Mouse (Mus musculus) T-helper 1 cell (primary cell): ENCODE data around the gene Reg1.
"Not testable (repeated sequence)": the region's sequence is repeated elsewhere in the genome, so short reads cannot be mapped to it uniquely, and the experiment has no call there.

Experiments
- in situ Hi-C: fragments of 300-600 bp; cut with MboI, MseI; formaldehyde crosslinking; loops from one replicate; pipeline ENCODE4 v1.15.1; 2025; ENCODE audit warnings: high pct_unique_total_duplicates

Reg1 gene

DNA sequence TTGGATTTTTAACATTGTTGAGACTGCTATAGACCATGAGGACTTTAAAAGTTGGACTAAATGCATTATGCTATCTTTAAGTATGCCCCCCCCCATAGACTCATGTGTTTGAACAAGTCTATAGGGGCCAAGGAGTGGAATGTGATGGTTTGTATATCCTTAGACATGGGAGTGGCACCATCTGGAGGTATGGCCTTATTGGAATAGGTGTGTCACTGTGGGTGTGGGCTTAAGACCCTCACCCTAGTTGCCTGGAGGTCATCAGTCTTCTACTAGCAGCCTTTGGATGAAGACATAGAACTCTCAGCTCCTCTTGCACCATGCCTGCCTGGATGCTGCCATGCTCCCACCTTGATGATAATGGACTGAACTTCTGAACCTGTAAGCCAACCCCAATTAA is at the start of gene Reg1:
Gene Reg1 (plus strand): TSS at position 301 of the 400 bp plus-strand sequence.
- in situ Hi-C loops = not testable (repeated sequence)

DNA sequence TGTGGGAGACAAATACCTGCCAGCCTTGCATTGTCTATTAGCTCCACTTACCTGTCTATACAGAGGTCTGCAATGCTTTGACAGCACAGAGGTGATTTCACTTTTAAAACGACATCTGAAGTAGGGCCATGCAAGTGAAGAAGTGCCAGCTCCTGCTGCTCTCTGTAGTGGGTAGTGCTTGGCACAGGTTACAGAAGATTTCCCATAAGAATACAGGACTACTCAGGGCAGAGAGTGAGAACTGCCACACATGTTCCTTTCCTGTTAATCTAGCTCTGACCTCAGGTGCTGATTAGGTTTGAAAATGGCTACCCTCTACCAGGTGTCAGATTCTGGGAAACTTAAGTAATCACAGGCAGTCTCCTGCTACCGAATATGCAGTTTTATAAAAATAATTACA is 43.7 kb upstream of the Reg1 start, which contains the start of gene Reg3d:
Gene Reg3d (minus strand): TSS at position 101 of the 400 bp plus-strand sequence.
- in situ Hi-C loops = no loop called here

DNA sequence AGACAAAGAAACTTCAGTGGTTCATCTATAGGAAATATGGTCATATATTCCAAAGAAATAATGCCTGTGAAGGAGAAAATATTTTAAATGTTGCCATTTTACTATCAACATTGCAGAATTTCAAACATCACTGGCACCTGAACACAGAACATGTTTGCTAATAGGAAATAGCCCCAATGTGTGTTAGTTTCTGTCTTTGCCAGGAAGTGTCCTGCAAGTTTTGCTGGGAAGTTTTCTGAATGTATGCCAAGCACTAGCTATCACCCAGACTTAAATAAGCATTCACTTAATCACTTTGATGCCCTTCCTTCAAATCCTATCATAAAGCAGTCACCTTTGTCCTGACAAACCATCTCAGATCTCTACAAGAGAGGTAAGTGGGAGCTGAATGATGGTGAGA is 42.1 kb upstream of the Reg1 start, which contains the start of gene Reg3a:
Gene Reg3a (plus strand): TSS at position 301 of the 400 bp plus-strand sequence.
- in situ Hi-C loops = no loop called here

DNA sequence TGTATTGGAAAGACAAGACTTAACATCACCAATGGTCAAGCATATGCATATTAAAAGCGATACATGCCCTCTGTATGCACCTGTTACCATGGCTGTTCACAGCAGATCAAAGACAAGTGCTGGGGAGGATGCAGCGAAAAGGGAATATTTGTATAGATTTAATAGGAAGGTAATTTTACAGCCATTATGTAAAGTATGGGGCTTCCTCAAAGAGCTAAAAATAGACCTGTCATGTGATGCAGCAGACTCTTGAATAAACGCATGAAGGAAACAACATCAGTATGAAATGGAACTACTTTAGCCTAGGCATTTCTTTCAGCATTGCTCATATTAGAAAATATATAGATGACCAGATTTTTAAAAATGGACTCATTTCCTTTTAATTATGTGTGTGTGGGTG is 36.9 kb upstream of the Reg1 start:
- in situ Hi-C loops = no loop called here

DNA sequence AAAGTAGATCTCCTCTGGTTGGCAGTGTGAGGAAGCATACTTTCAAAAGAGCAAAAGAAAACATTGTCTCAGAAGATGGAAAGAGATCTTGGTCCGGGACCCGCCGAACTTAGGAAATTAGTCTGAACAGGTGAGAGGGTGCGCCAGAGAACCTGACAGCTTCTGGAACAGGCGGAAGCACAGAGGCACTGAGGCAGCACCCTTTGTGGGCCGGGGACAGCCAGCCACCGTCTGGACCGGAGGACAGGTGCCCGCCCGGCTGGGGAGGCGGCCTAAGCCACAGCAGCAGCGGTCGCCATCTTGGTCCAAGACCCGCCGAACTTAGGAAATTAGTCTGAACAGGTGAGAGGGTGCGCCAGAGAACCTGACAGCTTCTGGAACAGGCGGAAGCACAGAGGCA is 27.2 kb upstream of the Reg1 start, which contains the start of gene Reg2:
Gene Reg2 (plus strand): TSS at position 301 of the 400 bp plus-strand sequence.
- in situ Hi-C loops = not testable (repeated sequence)

DNA sequence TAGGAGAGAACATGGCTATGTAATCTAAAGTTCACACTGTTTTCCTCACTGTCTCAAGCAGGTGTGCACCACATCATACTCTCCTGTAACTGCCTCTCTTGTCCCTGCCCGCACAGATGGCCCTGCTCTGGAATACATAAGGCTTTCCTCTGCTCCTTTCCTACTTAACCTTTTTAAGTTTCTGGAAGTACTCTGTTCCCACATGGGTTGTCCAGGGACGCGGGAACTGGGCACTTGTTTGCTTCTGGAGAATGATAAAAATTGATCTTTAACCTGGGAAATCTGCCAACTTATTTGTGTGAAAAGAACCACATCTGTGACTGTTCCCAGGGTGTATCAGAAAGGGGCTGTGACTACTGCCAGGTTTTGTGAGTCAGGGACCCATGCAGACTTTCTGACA is 3.0 kb downstream of the Reg1 start:
- in situ Hi-C loops = no loop called here

DNA sequence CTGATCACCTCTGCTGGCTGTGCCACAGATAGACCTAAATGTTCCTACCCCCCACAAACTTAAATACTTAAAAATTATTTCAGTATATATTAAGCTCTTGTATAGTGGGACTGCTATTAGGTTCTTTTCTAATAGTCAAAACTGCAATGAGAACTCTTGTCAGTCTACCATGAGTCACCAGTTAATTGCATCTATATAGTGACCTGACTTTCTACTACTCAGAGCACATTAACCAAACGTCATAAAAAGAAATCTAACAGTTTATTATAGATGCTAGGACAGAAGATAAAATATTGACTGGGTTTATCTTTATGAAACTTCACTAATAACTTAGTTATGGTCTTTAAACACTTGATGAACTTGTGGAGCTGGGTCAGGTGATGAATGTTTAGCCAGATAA is 24.7 kb downstream of the Reg1 start:
- in situ Hi-C loops = no loop called here

DNA sequence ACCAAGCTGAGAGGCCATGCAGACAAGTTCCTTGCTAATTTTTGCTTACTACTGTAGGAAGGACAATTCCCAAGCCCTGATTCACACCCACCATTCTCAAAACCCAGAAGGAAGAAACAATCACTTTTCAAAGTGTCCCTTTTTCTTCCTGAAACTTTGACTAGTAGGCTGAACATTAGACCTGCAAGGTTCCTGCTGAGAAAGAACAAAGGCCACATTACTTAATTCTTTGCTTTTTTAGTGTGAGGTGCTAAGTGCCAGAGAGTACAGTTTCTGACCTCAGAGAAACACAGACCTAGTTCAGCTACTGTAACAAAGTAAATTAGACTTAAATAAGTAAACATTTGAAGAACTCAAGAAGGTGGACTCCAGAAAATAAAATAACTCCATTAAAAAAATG is 25.9 kb downstream of the Reg1 start:
- in situ Hi-C loops = no loop called here

DNA sequence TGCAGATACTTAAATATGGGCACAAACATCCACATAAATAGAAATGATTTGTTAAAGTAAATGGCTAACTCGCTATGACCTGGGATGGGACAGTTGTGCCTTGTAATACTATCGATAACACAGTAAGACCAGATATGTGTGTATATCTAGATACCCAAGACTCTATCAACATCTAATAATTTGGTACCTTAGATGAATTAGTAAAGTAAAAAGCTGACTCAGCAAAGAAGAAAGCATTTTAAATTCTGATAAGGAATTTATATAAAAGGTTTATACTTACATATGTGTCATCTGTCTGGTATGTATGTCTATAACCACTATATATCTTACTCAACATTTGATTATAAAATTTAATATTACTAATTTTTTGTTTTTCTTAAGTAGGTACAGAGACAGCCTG is 30.3 kb downstream of the Reg1 start:
- in situ Hi-C loops = no loop called here

DNA sequence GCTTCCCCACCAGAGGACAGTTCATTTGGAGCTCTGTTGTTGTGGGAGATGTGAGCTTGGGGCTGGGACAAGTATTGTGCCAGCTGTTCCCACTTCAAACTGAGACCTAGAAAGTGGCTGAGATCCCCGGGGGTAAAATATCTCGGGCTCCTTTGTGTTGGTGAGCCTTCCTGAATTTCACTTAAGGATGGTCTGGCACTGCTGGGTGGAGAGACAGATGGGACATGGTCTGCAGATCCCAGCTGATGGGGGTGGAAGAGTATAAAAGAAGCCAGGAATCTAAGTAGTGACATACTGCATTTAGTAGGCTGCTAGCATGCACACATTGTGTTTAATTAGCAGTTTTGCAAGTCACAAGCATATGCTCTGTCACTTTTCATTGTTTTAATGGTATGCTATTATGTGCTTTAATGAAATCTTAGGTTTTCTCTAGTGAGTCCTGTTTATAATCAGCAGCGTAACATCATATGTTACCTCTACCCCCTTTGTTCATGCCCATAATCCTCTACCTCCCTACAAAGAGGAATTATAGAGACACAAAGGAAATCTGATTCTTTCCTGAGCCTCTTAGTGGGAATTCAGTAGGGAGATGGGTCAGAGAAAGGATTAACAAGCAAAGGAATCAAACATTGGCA is 37.8 kb downstream of the Reg1 start:
- in situ Hi-C loops = no loop called here

DNA sequence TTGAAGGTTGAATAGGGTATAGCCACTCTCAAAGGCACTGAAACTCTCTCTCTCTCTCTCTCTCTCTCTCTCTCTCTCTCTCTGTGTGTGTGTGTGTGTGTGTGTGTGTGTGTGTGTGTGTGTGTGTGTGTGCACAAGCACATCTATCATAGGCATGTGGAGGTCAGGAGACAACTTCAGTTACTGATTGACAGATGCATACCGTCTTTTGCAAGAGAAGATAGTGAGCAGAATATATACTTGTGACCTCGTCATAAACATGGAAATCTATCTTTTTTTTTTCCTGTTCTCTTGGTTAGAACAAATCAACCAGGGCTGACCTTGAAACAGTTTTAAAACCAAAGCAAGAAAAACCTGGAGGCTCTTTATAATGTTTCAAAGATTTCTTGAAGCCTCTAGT is 39.8 kb downstream of the Reg1 start:
- in situ Hi-C loops = no loop called here

DNA sequence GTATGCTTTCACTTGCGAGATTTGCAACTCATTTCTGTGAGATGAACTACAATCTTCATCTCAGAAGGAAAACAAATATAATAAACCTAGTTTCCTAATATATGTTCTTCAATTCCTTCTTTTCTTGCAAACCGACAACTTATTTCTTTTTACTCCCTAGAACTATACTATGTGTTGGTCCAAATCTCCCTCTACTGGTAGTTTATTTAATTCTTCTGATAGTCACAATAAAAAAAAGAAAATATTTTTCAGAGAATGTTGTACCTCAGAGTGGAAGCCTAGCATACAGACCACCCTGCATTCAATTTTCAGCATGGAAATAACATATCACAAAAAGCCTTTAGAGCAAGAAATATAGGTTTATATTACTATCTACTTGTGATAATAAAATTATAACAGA is 40.8 kb downstream of the Reg1 start:
- in situ Hi-C loops = no loop called here

DNA sequence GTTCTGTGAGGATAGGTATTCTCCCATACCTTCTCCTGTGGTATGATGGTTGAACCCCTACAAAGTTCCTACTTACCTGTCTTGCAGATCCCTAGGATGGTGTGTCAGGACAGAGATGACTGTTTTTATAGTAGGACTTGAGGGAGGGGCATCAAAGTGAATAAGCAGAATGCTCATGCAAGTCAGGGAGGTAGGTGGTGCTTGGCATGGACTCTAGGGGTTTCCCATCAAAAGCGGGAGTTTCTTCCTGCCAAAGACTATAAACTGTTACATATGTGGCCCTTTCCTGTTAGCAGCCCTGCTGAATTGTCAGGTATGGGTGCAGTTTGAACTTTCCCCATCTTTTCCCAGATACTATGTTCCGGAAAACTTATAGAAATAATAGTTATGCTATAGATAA is 46.3 kb downstream of the Reg1 start, which contains the start of gene Reg3g:
Gene Reg3g (minus strand): TSS at position 101 of the 400 bp plus-strand sequence.
- in situ Hi-C loops = no loop called here

DNA sequence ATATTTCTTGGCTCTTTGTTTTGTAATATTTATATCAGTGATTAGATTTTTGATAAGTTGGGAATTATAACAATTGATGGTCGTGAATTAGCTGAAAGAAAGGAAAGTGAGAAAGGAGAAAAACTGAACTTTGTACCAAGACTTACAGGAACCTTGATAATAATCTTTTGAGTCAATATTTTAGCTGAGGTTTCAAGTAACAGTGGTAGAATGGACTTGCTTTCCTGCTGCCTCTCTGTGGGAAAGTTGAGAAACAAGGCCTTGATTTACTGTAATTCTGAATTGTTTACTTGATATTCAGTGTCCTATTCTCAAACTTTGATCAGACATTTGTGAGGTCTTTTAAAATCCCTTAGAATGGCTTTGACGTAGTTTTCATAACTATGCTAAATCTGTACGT is 46.8 kb downstream of the Reg1 start:
- in situ Hi-C loops = no loop called here
